Mouse (Mus musculus) forebrain, postnatal 0 days (tissue): ENCODE data around the gene Adgrf5. TPM values are rescaled to one million over a fixed set of nuclear protein-coding genes. Genes with fewer than 3 reads are reported as not detected.

ENCODE experiments used
- ATAC-seq: fragments of 200-750 bp; cut with Nextera tagmentation; 2 replicates; pipeline ENCODE4 v1.8.0; 2017; ENCODE audit warnings: mild to moderate bottlenecking, moderate library complexity
- DNase-seq: peaks from one replicate; pipeline ENCODE4 v3.0.0-alpha.2; 2015
- H3K27ac ChIP-seq: fragments of 300-500 bp; sonication (generic); 2 replicates; pipeline ENCODE4 v1.5.1; 2014; ENCODE audit warnings: low read depth, mild to moderate bottlenecking, antibody characterized with exemption, low read length, moderate library complexity, mixed read lengths
- H3K27me3 ChIP-seq: fragments of 300-500 bp; sonication (generic); 2 replicates; pipeline ENCODE4 v1.6.1; 2014; ENCODE audit warnings: mild to moderate bottlenecking, low read length, mixed read lengths; ENCODE audit not compliant: insufficient read depth
- H3K36me3 ChIP-seq: fragments of 300-500 bp; sonication (generic); 2 replicates; pipeline ENCODE4 v1.6.1; 2014; ENCODE audit warnings: mild to moderate bottlenecking, moderate library complexity; ENCODE audit not compliant: insufficient read depth
- H3K4me1 ChIP-seq: fragments of 300-500 bp; sonication (generic); 2 replicates; pipeline ENCODE4 v1.6.1; 2014; ENCODE audit warnings: antibody characterized with exemption; ENCODE audit not compliant: insufficient read depth
- H3K4me2 ChIP-seq: fragments of 300-500 bp; sonication (generic); 2 replicates; pipeline ENCODE4 v1.6.1; 2014; ENCODE audit warnings: low read depth, mild to moderate bottlenecking, moderate library complexity
- H3K4me3 ChIP-seq: fragments of 300-500 bp; sonication (generic); 2 replicates; pipeline ENCODE4 v1.5.1; 2014; ENCODE audit warnings: low read depth, low read length, mixed read lengths
- H3K9ac ChIP-seq: fragments of 300-500 bp; sonication (generic); 2 replicates; pipeline ENCODE4 v1.6.1; 2014; ENCODE audit warnings: mild to moderate bottlenecking
- H3K9me3 ChIP-seq: fragments of 300-500 bp; sonication (generic); 2 replicates; pipeline ENCODE4 v1.6.1; 2016; ENCODE audit warnings: low read length
- CTCF ChIP-seq: sonication (generic); IDR thresholded peaks from 2 replicates; pipeline ENCODE4 v1.5.1; 2016; ENCODE audit warnings: antibody characterized with exemption, control low read depth, low read depth
- WGBS: fragments of 180-500 bp; shearing (Covaris S2); extraction: QIAGEN DNeasy Blood & Tissue Kit; methylation state at CpG from one replicate; pipeline ENCODE4 v1.1.7; 2014; 5-methylcytosine and 5-hydroxymethylcytosine counted together
- polyA plus RNA-seq: library from polyadenylated mRNA; unstranded; fragments of >200 nt; fragmentation: Nextera tagmentation; extraction: Ambion mirVana; gene quantifications from 2 replicates; pipeline ENCODE4 v1.2.1, GENCODE M21; 2015
- total RNA-seq: library from RNA; depleted of rRNA; stranded (reverse); fragments of >200 nt; gene quantifications from 2 replicates; pipeline ENCODE4 v1.2.3, GENCODE M21; 2014

The Adgrf5 gene
- total and polyA plus RNA-seq, 2 experiments from 2014 or later, result 5.2 to 24.4 TPM

GRCm38 (mm10) chr17:43407548-43407947 lies 47.3 kb downstream of the Adgrf5 start:
- Histone ChIP-seq H3K4me1 (no peaks in the 10 kb centered on the region), H3K4me2 (no peak overlapping the region), H3K9ac (no peak overlapping the region), H3K9me3 (no peaks in the 10 kb centered on the region), H3K36me3 (no peaks in the 10 kb centered on the region), H3K27ac (no peak overlapping the region), H3K4me3 (no peak overlapping the region), H3K27me3 (no peaks in the 10 kb centered on the region)
- DNase-seq, result no peak
- ATAC-seq, result no peak
- no peak for TF ChIP-seq CTCF
- WGBS, result 81% methylated on average over 7 of the region's 7 CpGs

- H3K27me3 ChIP-seq, result no peaks in the 10 kb centered on the region
- H3K36me3 ChIP-seq, result no peaks in the 10 kb centered on the region
- no peak overlapping the region for H3K4me3 ChIP-seq
- TF ChIP-seq CTCF, result no peak
- no peak for ATAC-seq
- no peak overlapping the region for H3K27ac ChIP-seq
- no peak overlapping the region for H3K9ac ChIP-seq
- no peak for DNase-seq
- no peaks in the 10 kb centered on the region for H3K4me1 ChIP-seq
- no peak overlapping the region for H3K4me2 ChIP-seq
- 84% methylated on average over 7 of the region's 7 CpGs for WGBS
- no peaks in the 10 kb centered on the region for H3K9me3 ChIP-seq
These were observed 52.9 kb downstream of the Adgrf5 start for GRCm38 (mm10) chr17:43413182-43413581.

- H3K27me3 ChIP-seq, result no peaks in the 10 kb centered on the region
- WGBS, result 88% methylated on average over 5 of the region's 5 CpGs
- ATAC-seq, result no peak
- no peak overlapping the region for H3K27ac ChIP-seq
- H3K9ac ChIP-seq, result no peak overlapping the region
- no peaks in the 10 kb centered on the region for H3K4me1 ChIP-seq
- TF ChIP-seq CTCF, result peak; percentile 4; the same call in 1 of the 2 replicates
- DNase-seq, result no peak
- H3K36me3 ChIP-seq, result no peaks in the 10 kb centered on the region
- H3K9me3 ChIP-seq, result no peaks in the 10 kb centered on the region
- no peak overlapping the region for H3K4me2 ChIP-seq
- no peak overlapping the region for H3K4me3 ChIP-seq
These were observed 59.0 kb downstream of the Adgrf5 start for GRCm38 (mm10) chr17:43419204-43419603.

GRCm38 (mm10) chr17:43420381-43420780 lies 60.1 kb downstream of the Adgrf5 start:
- Histone ChIP-seq H3K9ac (no peak overlapping the region), H3K9me3 (no peaks in the 10 kb centered on the region), H3K4me1 (no peaks in the 10 kb centered on the region), H3K27me3 (no peaks in the 10 kb centered on the region), H3K27ac (no peak overlapping the region), H3K4me2 (no peak overlapping the region), H3K36me3 (no peaks in the 10 kb centered on the region), H3K4me3 (no peak overlapping the region)
- ATAC-seq, result no peak
- no peak for TF ChIP-seq CTCF
- DNase-seq, result no peak
- WGBS, result 87% methylated on average over 3 of the region's 3 CpGs

DNA sequence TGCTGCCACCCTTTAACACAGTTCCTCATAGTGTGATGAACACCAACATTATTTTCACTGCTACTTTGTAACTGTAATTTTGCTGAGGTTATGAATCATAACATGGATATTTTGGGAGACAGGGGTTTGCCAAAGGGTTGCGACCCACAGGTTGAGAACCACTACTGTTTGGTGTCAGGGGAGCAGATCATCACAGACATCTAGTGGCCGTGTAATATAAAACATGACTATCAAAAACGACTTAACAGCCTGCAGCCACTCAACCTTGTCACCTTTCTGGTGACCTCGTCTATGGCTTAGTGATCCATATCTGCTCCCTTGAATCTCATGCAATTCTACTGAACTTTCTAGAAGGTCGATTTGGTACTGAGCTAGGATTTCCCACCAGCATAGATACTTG lies 63.7 kb downstream of the Adgrf5 start:
- no peak for TF ChIP-seq CTCF
- H3K4me2 ChIP-seq, result no peak overlapping the region
- no peak overlapping the region for H3K4me3 ChIP-seq
- DNase-seq (no peak), ATAC-seq (no peak)
- no peaks in the 10 kb centered on the region for H3K27me3 ChIP-seq
- no peaks in the 10 kb centered on the region for H3K4me1 ChIP-seq
- no peak overlapping the region for H3K9ac ChIP-seq
- H3K36me3 ChIP-seq, result no peaks in the 10 kb centered on the region
- 75% methylated on average over 5 of the region's 5 CpGs for WGBS
- no peak overlapping the region for H3K27ac ChIP-seq
- no peaks in the 10 kb centered on the region for H3K9me3 ChIP-seq

- H3K9ac ChIP-seq, result no peak overlapping the region
- no peaks in the 10 kb centered on the region for H3K36me3 ChIP-seq
- DNase-seq (no peak), ATAC-seq (no peak)
- WGBS, result 74% methylated on average over 5 of the region's 5 CpGs
- H3K9me3 ChIP-seq, result no peaks in the 10 kb centered on the region
- H3K4me1 ChIP-seq, result no peaks in the 10 kb centered on the region
- H3K4me2 ChIP-seq, result no peak overlapping the region
- H3K4me3 ChIP-seq, result no peak overlapping the region
- H3K27ac ChIP-seq, result no peak overlapping the region
- TF ChIP-seq CTCF, result no peak
- H3K27me3 ChIP-seq, result no peaks in the 10 kb centered on the region
These were observed 71.4 kb downstream of the Adgrf5 start for GRCm38 (mm10) chr17:43431692-43432091.

GRCm38 (mm10) chr17:43434485-43434884 lies 74.2 kb downstream of the Adgrf5 start:
- Histone ChIP-seq H3K36me3 (no peaks in the 10 kb centered on the region), H3K9ac (no peak overlapping the region), H3K4me3 (no peak overlapping the region), H3K9me3 (no peaks in the 10 kb centered on the region), H3K27ac (no peak overlapping the region), H3K27me3 (no peaks in the 10 kb centered on the region), H3K4me2 (no peak overlapping the region), H3K4me1 (no peaks in the 10 kb centered on the region)
- ATAC-seq (peak; percentile 58), DNase-seq (peak; percentile 29)
- 39% methylated on average over 8 of the region's 8 CpGs for WGBS
- no peak for TF ChIP-seq CTCF

GRCm38 (mm10) chr17:43451216-43451615 lies 91.0 kb downstream of the Adgrf5 start:
- 97% methylated on average over 1 of the region's 1 CpGs for WGBS
- no peaks in the 10 kb centered on the region for H3K36me3 ChIP-seq
- H3K27ac ChIP-seq, result no peak overlapping the region
- no peak for ATAC-seq
- H3K9ac ChIP-seq, result no peak overlapping the region
- H3K9me3 ChIP-seq, result no peaks in the 10 kb centered on the region
- H3K4me2 ChIP-seq, result no peak overlapping the region
- H3K27me3 ChIP-seq, result no peaks in the 10 kb centered on the region
- no peak overlapping the region for H3K4me3 ChIP-seq
- no peaks in the 10 kb centered on the region for H3K4me1 ChIP-seq
- no peak for DNase-seq
- TF ChIP-seq CTCF, result no peak
